Mouse (Mus musculus) kidney, embryonic 15.5 days (tissue): ENCODE measurements at regions not wholly inside any gene's neighbourhood (a gene's known extent, or its start where the extent isn't known, plus 50 kb on each side); places are given as distances from the start of the nearest gene placed in this dataset.
"Not testable (repeated sequence)": the region's sequence is repeated elsewhere in the genome, so short reads cannot be mapped to it uniquely, and the experiment has no call there.

Source experiments
- ATAC-seq: fragments of 200-750 bp; cut with Nextera tagmentation; replicated peaks from 2 replicates; pipeline ENCODE4 v1.8.0; 2017; ENCODE audit warnings: moderate TSS enrichment; ENCODE audit not compliant: low FRiP score
- H3K27ac ChIP-seq: fragments of 300-500 bp; sonication (generic); 2 replicates; pipeline ENCODE4 v1.5.1; 2015; ENCODE audit warnings: mild to moderate bottlenecking, inconsistent platforms
- H3K27me3 ChIP-seq: fragments of 300-500 bp; sonication (generic); 2 replicates; pipeline ENCODE4 v1.6.1; 2015; ENCODE audit warnings: inconsistent platforms
- H3K36me3 ChIP-seq: fragments of 300-500 bp; sonication (generic); 2 replicates; pipeline ENCODE4 v1.6.1; 2015; ENCODE audit warnings: inconsistent platforms
- H3K4me1 ChIP-seq: fragments of 300-500 bp; sonication (generic); 2 replicates; pipeline ENCODE4 v1.6.1; 2015; ENCODE audit warnings: inconsistent platforms
- H3K4me2 ChIP-seq: fragments of 300-500 bp; sonication (generic); 2 replicates; pipeline ENCODE4 v1.6.1; 2015; ENCODE audit warnings: moderate library complexity, mild to moderate bottlenecking, inconsistent platforms
- H3K4me3 ChIP-seq: fragments of 300-500 bp; sonication (generic); replicated peaks from 2 replicates; pipeline ENCODE4 v1.5.1; 2015; ENCODE audit warnings: mild to moderate bottlenecking, inconsistent platforms
- H3K9ac ChIP-seq: fragments of 300-500 bp; sonication (generic); 2 replicates; pipeline ENCODE4 v1.6.1; 2015; ENCODE audit warnings: mild to moderate bottlenecking, inconsistent platforms
- H3K9me3 ChIP-seq: fragments of 300-500 bp; sonication (generic); replicated peaks from 2 replicates; pipeline ENCODE4 v1.6.1; 2016; ENCODE audit warnings: inconsistent platforms
- WGBS: fragments of 180-500 bp; shearing (Covaris S2); methylation state at CpG from one replicate; pipeline ENCODE4 v1.1.7; 2015; ENCODE audit warnings: mixed read lengths; 5-methylcytosine and 5-hydroxymethylcytosine counted together

DNA sequence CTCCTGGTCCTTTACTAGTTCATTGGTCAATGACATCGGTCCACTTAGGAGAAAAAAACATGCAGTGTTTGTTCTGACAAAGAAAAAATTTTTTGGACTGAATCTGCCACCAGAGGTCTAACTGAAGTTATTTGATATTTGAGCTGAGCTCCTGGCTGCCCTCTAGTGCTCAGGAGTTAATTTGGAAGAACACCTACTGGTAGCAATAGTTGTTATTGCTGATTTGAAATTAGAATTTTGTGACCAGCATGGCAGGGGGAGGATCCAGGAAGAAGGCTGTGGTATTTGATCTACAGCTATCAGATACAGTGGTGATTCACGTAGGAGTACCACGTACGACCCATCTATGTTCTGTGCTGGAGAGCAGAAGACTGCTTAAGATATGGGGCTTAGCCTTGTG is 466.6 kb upstream of the Olfr1507 start:
- H3K36me3 ChIP-seq, H3K4me1 ChIP-seq, ATAC-seq, H3K9me3 ChIP-seq, H3K27me3 ChIP-seq, H3K4me3 ChIP-seq, H3K9ac ChIP-seq, H3K4me2 ChIP-seq, H3K27ac ChIP-seq: not testable (repeated sequence)
- WGBS, result 87% methylated on average over 3 of the region's 4 CpGs

DNA sequence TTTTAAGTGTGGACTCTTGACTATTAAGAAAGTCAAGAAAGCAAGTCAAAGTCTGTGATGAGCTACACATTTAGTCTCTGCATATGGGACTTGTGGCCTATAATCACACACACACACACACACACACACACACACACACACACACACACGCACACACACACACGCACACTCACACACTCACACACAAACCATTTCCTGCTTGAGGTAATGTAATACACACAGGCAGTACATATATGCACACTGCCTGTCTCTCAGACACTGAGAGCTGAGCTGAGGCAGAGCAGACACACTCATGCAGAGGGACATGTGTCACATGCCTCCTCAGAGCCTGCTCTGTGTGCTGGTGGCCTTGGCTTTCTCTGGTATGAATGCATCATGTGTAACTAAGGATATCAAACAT is 461.0 kb upstream of the Olfr1507 start:
- not testable (repeated sequence) for H3K4me1 ChIP-seq, H3K36me3 ChIP-seq, ATAC-seq, H3K9me3 ChIP-seq, H3K27me3 ChIP-seq, H3K4me2 ChIP-seq, H3K9ac ChIP-seq, H3K4me3 ChIP-seq, H3K27ac ChIP-seq
- 100% methylated on average over 2 of the region's 2 CpGs for WGBS

DNA sequence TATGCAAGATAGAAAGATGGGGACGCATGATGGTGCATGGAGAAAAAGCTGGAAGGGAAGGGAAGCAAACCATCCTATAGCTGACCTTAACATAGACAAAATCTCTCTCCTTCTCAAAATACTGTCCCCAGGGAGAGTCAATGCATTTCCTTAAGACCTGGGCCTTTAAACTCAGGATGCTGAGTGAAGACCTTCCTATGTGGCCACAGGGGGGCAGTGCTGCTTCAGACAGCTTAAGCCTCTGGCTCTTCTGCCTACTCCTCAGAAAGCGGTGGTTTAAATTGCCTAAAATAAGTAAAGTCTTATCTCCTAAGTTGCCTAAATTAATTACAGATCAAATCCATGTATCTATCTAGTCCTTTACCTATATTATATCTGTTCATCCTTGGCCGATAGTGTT is 449.4 kb upstream of the Olfr1507 start:
- H3K27ac ChIP-seq, H3K9me3 ChIP-seq, ATAC-seq: not testable (repeated sequence)

GRCm38 (mm10) chr14:52942438-52942837 is 446.9 kb upstream of the Olfr1507 start:
- H3K4me1 ChIP-seq, H3K4me2 ChIP-seq, H3K36me3 ChIP-seq, H3K27me3 ChIP-seq, H3K9ac ChIP-seq, H3K27ac ChIP-seq, ATAC-seq, H3K9me3 ChIP-seq, H3K4me3 ChIP-seq: not testable (repeated sequence)

More for the DNA sequence above, 449.4 kb upstream of the Olfr1507 start:
- not testable (repeated sequence) for H3K27me3 ChIP-seq, H3K4me3 ChIP-seq, H3K36me3 ChIP-seq, H3K9ac ChIP-seq, H3K4me2 ChIP-seq, H3K4me1 ChIP-seq
- no CpG with 5 or more reads among the region's 3 CpGs for WGBS

DNA sequence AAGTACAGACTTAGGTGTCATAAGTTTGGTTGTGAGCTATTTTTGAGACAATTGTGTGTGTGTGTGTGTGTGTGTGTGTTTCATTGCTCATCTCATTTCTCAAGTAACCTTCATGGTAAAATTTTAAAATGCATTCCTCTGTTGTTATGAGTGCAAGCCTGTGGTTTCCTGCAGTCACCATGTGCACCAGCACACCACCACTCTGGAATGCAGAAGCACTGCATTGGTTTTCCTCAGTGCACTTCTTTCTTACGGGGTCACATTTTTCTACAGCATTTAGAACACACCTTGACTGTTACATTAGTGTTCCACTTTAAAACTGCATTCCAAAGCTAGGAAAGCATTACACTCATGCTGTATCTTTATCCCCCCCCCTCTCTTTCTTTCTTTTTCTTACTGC is 446.2 kb upstream of the Olfr1507 start:
- H3K4me2 ChIP-seq, H3K4me3 ChIP-seq, H3K9ac ChIP-seq, H3K9me3 ChIP-seq, H3K36me3 ChIP-seq, H3K4me1 ChIP-seq, H3K27me3 ChIP-seq, H3K27ac ChIP-seq, ATAC-seq: not testable (repeated sequence)
- WGBS, result no CpG with 5 or more reads among the region's 1 CpGs

GRCm38 (mm10) chr14:52920138-52920537 is 424.6 kb upstream of the Olfr1507 start:
- H3K4me3 ChIP-seq, H3K27me3 ChIP-seq, H3K27ac ChIP-seq, H3K4me1 ChIP-seq, H3K9me3 ChIP-seq, H3K4me2 ChIP-seq, ATAC-seq, H3K9ac ChIP-seq, H3K36me3 ChIP-seq: not testable (repeated sequence)
- WGBS, result no CpG with 5 or more reads among the region's 5 CpGs

DNA sequence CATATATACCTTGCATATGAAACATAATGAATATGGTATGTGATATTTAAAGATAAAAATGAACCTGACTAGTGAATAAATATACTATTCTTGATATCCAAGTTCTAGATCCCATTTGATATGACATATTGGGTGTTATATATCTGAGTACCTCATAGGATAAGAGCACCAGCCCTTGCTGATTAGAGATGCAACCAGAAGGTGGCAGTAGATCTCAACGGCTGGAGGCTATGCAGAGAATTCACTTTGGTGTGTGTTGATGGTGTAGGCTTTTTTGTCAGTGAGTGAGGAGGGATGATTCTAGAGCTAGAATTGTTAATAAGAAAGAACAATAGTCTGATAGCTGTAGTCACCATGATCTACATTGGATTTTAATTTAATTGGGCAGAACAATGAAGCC is 418.3 kb upstream of the Olfr1507 start:
- not testable (repeated sequence) for H3K27ac ChIP-seq, H3K4me3 ChIP-seq, ATAC-seq, H3K27me3 ChIP-seq, H3K9me3 ChIP-seq, H3K9ac ChIP-seq, H3K4me2 ChIP-seq, H3K36me3 ChIP-seq, H3K4me1 ChIP-seq
- no CpG with 5 or more reads among the region's 1 CpGs for WGBS

GRCm38 (mm10) chr14:52899629-52900028 is 404.1 kb upstream of the Olfr1507 start:
- not testable (repeated sequence) for H3K36me3 ChIP-seq, H3K27me3 ChIP-seq, H3K4me2 ChIP-seq, H3K4me3 ChIP-seq, H3K9ac ChIP-seq, H3K4me1 ChIP-seq, ATAC-seq, H3K9me3 ChIP-seq, H3K27ac ChIP-seq
- WGBS, result no CpG with 5 or more reads among the region's 3 CpGs

DNA sequence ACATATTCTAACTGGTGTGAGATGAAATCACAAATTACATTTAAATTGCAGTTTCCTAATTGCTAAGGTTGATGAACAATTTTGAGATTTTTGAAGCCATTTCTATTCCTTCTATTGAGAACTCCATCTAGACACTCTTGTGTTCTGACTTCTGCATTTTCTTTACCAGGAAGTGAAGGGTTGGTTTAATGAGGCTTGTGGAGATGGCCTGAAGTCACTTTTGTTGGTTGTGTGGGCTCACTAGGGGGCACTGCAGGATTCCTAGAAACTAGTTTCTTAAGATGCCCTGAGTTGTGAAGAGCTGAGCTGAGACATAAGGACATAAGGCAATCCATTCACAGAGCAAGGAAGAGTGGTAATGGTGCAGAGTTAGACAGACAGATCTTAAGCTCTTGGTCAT is 402.8 kb upstream of the Olfr1507 start:
- not testable (repeated sequence) for H3K9me3 ChIP-seq, ATAC-seq, H3K4me3 ChIP-seq, H3K27ac ChIP-seq, H3K4me2 ChIP-seq, H3K9ac ChIP-seq, H3K4me1 ChIP-seq, H3K27me3 ChIP-seq, H3K36me3 ChIP-seq

DNA sequence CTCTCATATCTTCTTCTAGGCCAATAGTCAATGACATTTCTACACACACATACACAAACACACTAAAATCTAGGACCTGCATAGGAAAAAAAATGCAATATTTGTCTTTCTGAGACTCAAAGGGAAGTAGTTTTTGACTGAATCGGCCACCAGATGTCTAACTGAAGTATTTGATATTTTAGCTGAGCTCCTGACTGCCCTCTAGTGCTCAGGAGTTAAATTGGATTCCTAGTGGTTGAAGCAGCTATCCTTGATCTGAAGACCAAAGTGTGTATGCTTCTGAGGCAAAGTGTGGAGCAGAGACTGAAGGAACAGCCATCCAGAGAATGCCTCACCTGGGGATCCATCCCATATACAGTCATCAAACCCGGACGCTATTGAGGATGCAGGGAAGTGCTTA is 384.4 kb upstream of the Olfr1507 start:
- H3K36me3 ChIP-seq, H3K9ac ChIP-seq, H3K4me1 ChIP-seq, H3K27me3 ChIP-seq, H3K4me3 ChIP-seq, H3K9me3 ChIP-seq, ATAC-seq, H3K27ac ChIP-seq, H3K4me2 ChIP-seq: not testable (repeated sequence)
- no CpG with 5 or more reads among the region's 3 CpGs for WGBS

- no CpG with 5 or more reads among the region's 3 CpGs for WGBS
- not testable (repeated sequence) for H3K36me3 ChIP-seq, H3K27me3 ChIP-seq, ATAC-seq, H3K4me2 ChIP-seq, H3K4me3 ChIP-seq, H3K4me1 ChIP-seq, H3K9me3 ChIP-seq, H3K9ac ChIP-seq, H3K27ac ChIP-seq
Observed at GRCm38 (mm10) chr14:52863841-52864240, 368.3 kb upstream of the Olfr1507 start.

GRCm38 (mm10) chr14:52863107-52863506 is 367.6 kb upstream of the Olfr1507 start:
- H3K36me3 ChIP-seq, ATAC-seq, H3K4me2 ChIP-seq, H3K4me1 ChIP-seq, H3K27me3 ChIP-seq, H3K9ac ChIP-seq, H3K4me3 ChIP-seq, H3K27ac ChIP-seq, H3K9me3 ChIP-seq: not testable (repeated sequence)

- H3K9me3 ChIP-seq, H3K27ac ChIP-seq, H3K27me3 ChIP-seq, H3K4me2 ChIP-seq, H3K4me1 ChIP-seq, H3K36me3 ChIP-seq, H3K9ac ChIP-seq, ATAC-seq, H3K4me3 ChIP-seq: not testable (repeated sequence)
- WGBS, result 75% methylated on average over 6 of the region's 20 CpGs
Observed at GRCm38 (mm10) chr14:52862491-52862890, 366.9 kb upstream of the Olfr1507 start.

DNA sequence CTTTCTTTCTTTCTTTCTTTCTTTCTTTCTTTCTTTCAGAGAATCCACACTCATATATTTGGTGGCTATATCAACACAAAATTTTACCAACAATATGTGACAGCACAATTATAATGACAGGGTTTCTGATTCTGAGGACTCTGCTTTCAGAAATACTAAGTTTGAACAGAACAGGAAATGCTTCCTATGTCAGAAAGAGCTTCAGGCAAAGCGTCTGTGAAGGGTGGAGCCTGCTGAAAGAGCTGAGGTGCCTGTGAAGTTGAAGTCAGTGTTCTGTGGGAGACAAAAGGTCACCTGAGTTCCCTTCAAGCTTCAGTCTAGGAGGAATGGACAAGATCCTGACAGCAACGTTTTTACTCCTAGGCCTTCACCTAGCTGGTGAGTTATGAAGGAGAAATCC is 359.8 kb upstream of the Olfr1507 start:
- ATAC-seq, result not testable (repeated sequence)
- WGBS, result no CpG with 5 or more reads among the region's 2 CpGs

More for the DNA sequence above, 359.8 kb upstream of the Olfr1507 start:
- not testable (repeated sequence) for H3K36me3 ChIP-seq, H3K4me2 ChIP-seq, H3K9me3 ChIP-seq, H3K27me3 ChIP-seq, H3K27ac ChIP-seq, H3K4me3 ChIP-seq, H3K4me1 ChIP-seq, H3K9ac ChIP-seq
